Mouse (Mus musculus): ENCODE measurements around the gene Cux1. TPM values are rescaled to one million over a fixed set of nuclear protein-coding genes. Genes with fewer than 3 reads are reported as not detected.

Gene Cux1
- polyA plus RNA-seq, 1 experiment = 46.6 TPM

- WGBS = 43% methylated on average over 11 of the region's 11 CpGs
- Histone ChIP-seq H3K4me3 (replicated peaks; ENCODE audit: extremely low read depth, low read depth, low read length) (no peak overlapping the region), H3K4me1 (ENCODE audit: control insufficient read depth, insufficient read depth, low read length) (no peaks in the 10 kb centered on the region)
- DNase-seq = no peak
- TF ChIP-seq POLR2A (IDR thresholded peaks at IDR 0.05; ENCODE audit: borderline replicate concordance, extremely low read depth, low read depth, low read length) (no peak), CTCF (IDR thresholded peaks at IDR 0.05; ENCODE audit: insufficient read depth, low read length) (no peak)
Observed at GRCm38 (mm10) chr5:136487397-136488093, 79.7 kb downstream of the Cux1 start.

- WGBS = 96% methylated on average over 3 of the region's 3 CpGs
- H3K4me3 ChIP-seq (replicated peaks; ENCODE audit: extremely low read depth, low read depth, low read length) = no peak overlapping the region
- H3K4me1 ChIP-seq (ENCODE audit: control insufficient read depth, insufficient read depth, low read length) = no peaks in the 10 kb centered on the region
- TF ChIP-seq CTCF (IDR thresholded peaks at IDR 0.05; ENCODE audit: insufficient read depth, low read length) (no peak), POLR2A (IDR thresholded peaks at IDR 0.05; ENCODE audit: borderline replicate concordance, extremely low read depth, low read depth, low read length) (no peak)
- DNase-seq = no peak
Observed at GRCm38 (mm10) chr5:136486401-136486800, 80.9 kb downstream of the Cux1 start.

- 95% methylated on average over 6 of the region's 6 CpGs for WGBS
- Histone ChIP-seq H3K4me1 (ENCODE audit: control insufficient read depth, insufficient read depth, low read length) (no peaks in the 10 kb centered on the region), H3K4me3 (replicated peaks; ENCODE audit: extremely low read depth, low read depth, low read length) (no peak overlapping the region)
- DNase-seq = no peak
- TF ChIP-seq CTCF (IDR thresholded peaks at IDR 0.05; ENCODE audit: insufficient read depth, low read length) = no peak
- no peak for TF ChIP-seq POLR2A (IDR thresholded peaks at IDR 0.05; ENCODE audit: borderline replicate concordance, extremely low read depth, low read depth, low read length)
Observed at GRCm38 (mm10) chr5:136485397-136485796, 81.9 kb downstream of the Cux1 start.

- no peaks in the 10 kb centered on the region for H3K4me1 ChIP-seq (ENCODE audit: control insufficient read depth, insufficient read depth, low read length)
- DNase-seq = no peak
- TF ChIP-seq CTCF (IDR thresholded peaks at IDR 0.05; ENCODE audit: insufficient read depth, low read length) (no peak), POLR2A (IDR thresholded peaks at IDR 0.05; ENCODE audit: borderline replicate concordance, extremely low read depth, low read depth, low read length) (no peak)
- no peak overlapping the region for H3K4me3 ChIP-seq (replicated peaks; ENCODE audit: extremely low read depth, low read depth, low read length)
- 90% methylated on average over 1 of the region's 1 CpGs for WGBS
Observed at GRCm38 (mm10) chr5:136482434-136482833, 84.9 kb downstream of the Cux1 start.

- H3K4me1 ChIP-seq (ENCODE audit: control insufficient read depth, insufficient read depth, low read length) = peaks cover 2% of the 10 kb centered on the region; the same call in 1 of the 2 replicates
- H3K4me3 ChIP-seq (replicated peaks; ENCODE audit: extremely low read depth, low read depth, low read length) = no peak overlapping the region
- DNase-seq = no peak
- TF ChIP-seq POLR2A (IDR thresholded peaks at IDR 0.05; ENCODE audit: borderline replicate concordance, extremely low read depth, low read depth, low read length) (no peak), CTCF (IDR thresholded peaks at IDR 0.05; ENCODE audit: insufficient read depth, low read length) (no peak)
- whole genome bisulfite sequencing = 71% methylated on average over 7 of the region's 7 CpGs
Observed at GRCm38 (mm10) chr5:136480541-136480940, 86.7 kb downstream of the Cux1 start.

- TF ChIP-seq CTCF (IDR thresholded peaks at IDR 0.05; ENCODE audit: insufficient read depth, low read length) = no peak
- no peak for TF ChIP-seq POLR2A (IDR thresholded peaks at IDR 0.05; ENCODE audit: borderline replicate concordance, extremely low read depth, low read depth, low read length)
- Histone ChIP-seq H3K4me3 (replicated peaks; ENCODE audit: extremely low read depth, low read depth, low read length) (no peak overlapping the region), H3K4me1 (ENCODE audit: control insufficient read depth, insufficient read depth, low read length) (peaks cover 2% of the 10 kb centered on the region; the same call in 1 of the 2 replicates)
- DNase-seq = no peak
- 65% methylated on average over 4 of the region's 4 CpGs for WGBS
Observed at GRCm38 (mm10) chr5:136479801-136480200, 87.5 kb downstream of the Cux1 start.

- no peak for DNase-seq
- Histone ChIP-seq H3K4me1 (ENCODE audit: control insufficient read depth, insufficient read depth, low read length) (peaks cover 2% of the 10 kb centered on the region; the same call in 1 of the 2 replicates), H3K4me3 (replicated peaks; ENCODE audit: extremely low read depth, low read depth, low read length) (no peak overlapping the region)
- 71% methylated on average over 6 of the region's 6 CpGs for WGBS
- TF ChIP-seq POLR2A (IDR thresholded peaks at IDR 0.05; ENCODE audit: borderline replicate concordance, extremely low read depth, low read depth, low read length) (no peak), CTCF (IDR thresholded peaks at IDR 0.05; ENCODE audit: insufficient read depth, low read length) (no peak)
Observed at GRCm38 (mm10) chr5:136479024-136479763, 88.1 kb downstream of the Cux1 start.

- H3K4me3 ChIP-seq (replicated peaks; ENCODE audit: extremely low read depth, low read depth, low read length) = no peak overlapping the region
- 71% methylated on average over 3 of the region's 3 CpGs for WGBS
- DNase-seq = no peak
- TF ChIP-seq POLR2A (IDR thresholded peaks at IDR 0.05; ENCODE audit: borderline replicate concordance, extremely low read depth, low read depth, low read length) = no peak
- no peak for TF ChIP-seq CTCF (IDR thresholded peaks at IDR 0.05; ENCODE audit: insufficient read depth, low read length)
- H3K4me1 ChIP-seq (ENCODE audit: control insufficient read depth, insufficient read depth, low read length) = peaks cover 6% of the 10 kb centered on the region
Observed at GRCm38 (mm10) chr5:136476272-136476671, 91.0 kb downstream of the Cux1 start.

- TF ChIP-seq POLR2A (IDR thresholded peaks at IDR 0.05; ENCODE audit: borderline replicate concordance, extremely low read depth, low read depth, low read length) (no peak), CTCF (IDR thresholded peaks at IDR 0.05; ENCODE audit: insufficient read depth, low read length) (no peak)
- H3K4me3 ChIP-seq (replicated peaks; ENCODE audit: extremely low read depth, low read depth, low read length) = no peak overlapping the region
- DNase-seq = no peak
- H3K4me1 ChIP-seq (ENCODE audit: control insufficient read depth, insufficient read depth, low read length) = peaks cover 6% of the 10 kb centered on the region
- WGBS = 89% methylated on average over 1 of the region's 1 CpGs
Observed at GRCm38 (mm10) chr5:136475161-136475560, 92.1 kb downstream of the Cux1 start.
